ENCODE assay signal across 24 mouse cellular contexts in the genomic region with DNA sequence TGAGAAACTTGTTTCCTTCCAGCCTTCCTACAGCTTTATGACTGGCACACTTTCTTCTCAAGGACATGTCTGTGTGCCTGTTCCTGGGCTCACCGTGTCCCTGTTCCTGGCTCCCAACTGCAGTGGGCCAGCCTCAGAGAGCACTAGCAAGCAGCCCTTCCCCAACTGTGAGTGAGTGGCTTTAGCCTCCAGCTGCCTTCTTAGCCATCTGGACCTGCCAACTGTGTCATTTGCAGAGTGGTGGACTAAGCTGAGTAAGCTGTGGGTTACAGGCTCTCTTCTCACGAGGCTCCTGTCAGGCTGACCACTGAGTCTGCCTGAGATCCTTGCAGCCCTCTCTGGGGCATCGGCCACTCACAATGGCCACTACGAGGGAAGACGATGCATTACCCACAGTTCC. TPM values are rescaled to one million over a fixed set of nuclear protein-coding genes. Genes with fewer than 3 reads are reported as not detected.
DNase-seq lines count a peak whose midpoint lies in the region; ATAC-seq and TF ChIP-seq lines count a peak whose summit lies in the region.
"Had no signal": no experiment of that assay in that cellular context is flagged by ENCODE, and none has a peak within 500 bp of the region (broad histone marks: within the 10 kb centered on the region; RNA-seq: fewer than 3 reads in every experiment).

No protein-coding gene starts in this region.

- no peak for DNase-seq in frontal cortex, postnatal 10 days (ENCODE audit: low spot score in 2 of 2)
- DNase-seq in hindbrain, postnatal 0 days (ENCODE audit: low spot score) = peak; percentile 25
- no peak for DNase-seq in hindbrain, embryonic 11.5 days (ENCODE audit: low spot score)
- DNase-seq in brain, adult 2 months (ENCODE audit: low read depth, low spot score) = peak; percentile 70
- DNase-seq in retina, embryonic 14.5 days (ENCODE audit: low spot score) = peak; percentile 37
- no peak for DNase-seq in thymus, postnatal 36 days
- DNase-seq: adrenal gland, postnatal 14 days; embryo, embryonic 11 days; gastrocnemius, postnatal 10 days; heart, postnatal 10 days; kidney, adult 9 months; kidney, postnatal 10 days; liver, postnatal 0 days; lung, postnatal 36 days had no signal

- H3K4me1 ChIP-seq in hindbrain, postnatal 0 days (ENCODE audit: insufficient read depth, low read length) = no peaks in the 10 kb centered on the region
- no peaks in the 10 kb centered on the region for H3K4me1 ChIP-seq in hindbrain, embryonic 11.5 days (replicated peaks; ENCODE audit: control insufficient read depth, insufficient read depth, low read length)
- H3K4me1 ChIP-seq: embryonic facial prominence, embryonic 12.5 days; forebrain, embryonic 15.5 days; limb, embryonic 13.5 days; liver, embryonic 12.5 days; midbrain, embryonic 12.5 days; neural tube, embryonic 15.5 days had no signal

- H3K27me3 ChIP-seq in hindbrain, postnatal 0 days (ENCODE audit: insufficient read depth, low read length) = no peaks in the 10 kb centered on the region
- no peaks in the 10 kb centered on the region for H3K27me3 ChIP-seq in hindbrain, embryonic 11.5 days (ENCODE audit: control insufficient read depth, insufficient read depth, low read length)
- H3K27me3 ChIP-seq: embryonic facial prominence, embryonic 12.5 days; forebrain, embryonic 15.5 days; limb, embryonic 13.5 days; liver, embryonic 12.5 days; midbrain, embryonic 12.5 days; neural tube, embryonic 15.5 days had no signal

- no peak overlapping the region for H3K4me2 ChIP-seq in hindbrain, postnatal 0 days (ENCODE audit: low read depth, low read length)
- H3K4me2 ChIP-seq in hindbrain, embryonic 11.5 days (replicated peaks; ENCODE audit: low read depth, low read length) = no peak overlapping the region
- H3K4me2 ChIP-seq: embryonic facial prominence, embryonic 12.5 days; forebrain, embryonic 15.5 days; limb, embryonic 13.5 days; liver, embryonic 12.5 days; midbrain, embryonic 12.5 days; neural tube, embryonic 15.5 days had no signal

- peaks cover 31% of the 10 kb centered on the region for H3K36me3 ChIP-seq in hindbrain, postnatal 0 days (ENCODE audit: insufficient read depth, low read length)
- H3K36me3 ChIP-seq in hindbrain, embryonic 11.5 days (ENCODE audit: control insufficient read depth, insufficient read depth, low read length) = no peaks in the 10 kb centered on the region

- H3K4me3 ChIP-seq in hindbrain, postnatal 0 days (ENCODE audit: low read length) = no peak overlapping the region
- H3K4me3 ChIP-seq in hindbrain, embryonic 11.5 days (ENCODE audit: low read depth, low read length) = no peak overlapping the region
- H3K4me3 ChIP-seq: embryonic facial prominence, embryonic 12.5 days; forebrain, embryonic 15.5 days; hindbrain, embryonic 10.5 days; limb, embryonic 13.5 days; liver, embryonic 12.5 days; midbrain, embryonic 12.5 days; neural tube, embryonic 15.5 days had no signal

- WGBS in hindbrain, postnatal 0 days = 65% methylated on average over 5 of the region's 5 CpGs
- WGBS in hindbrain, embryonic 11.5 days = 86% methylated on average over 5 of the region's 5 CpGs

- H3K9me3 ChIP-seq in hindbrain, postnatal 0 days (ENCODE audit: low read length) = no peaks in the 10 kb centered on the region
- H3K9me3 ChIP-seq in hindbrain, embryonic 11.5 days (ENCODE audit: control insufficient read depth, low read length) = no peaks in the 10 kb centered on the region
- H3K9me3 ChIP-seq: embryonic facial prominence, embryonic 12.5 days; forebrain, embryonic 15.5 days; hindbrain, embryonic 10.5 days; limb, embryonic 13.5 days; liver, embryonic 12.5 days; midbrain, embryonic 12.5 days; neural tube, embryonic 15.5 days had no signal

- no peak overlapping the region for H3K9ac ChIP-seq in hindbrain, postnatal 0 days (replicated peaks; ENCODE audit: low read length)
- H3K9ac ChIP-seq in hindbrain, embryonic 11.5 days (ENCODE audit: low read depth, low read length) = no peak overlapping the region
- H3K9ac ChIP-seq: embryonic facial prominence, embryonic 12.5 days; forebrain, embryonic 15.5 days; limb, embryonic 13.5 days; liver, embryonic 12.5 days; liver, postnatal 0 days; midbrain, embryonic 12.5 days; neural tube, embryonic 15.5 days had no signal

- TF ChIP-seq CTCF in hindbrain, postnatal 0 days (IDR thresholded peaks at IDR 0.05; ENCODE audit: low read depth) = no peak

- peak; percentile 53; the same call in 1 of the 2 replicates for ATAC-seq in frontal cortex, adult (ENCODE audit: low TSS enrichment)
- no peak for ATAC-seq in hindbrain, postnatal 0 days
- ATAC-seq in hindbrain, embryonic 11.5 days (ENCODE audit: low FRiP score) = no peak
- ATAC-seq: CD4-positive, CD25-positive, alpha-beta regulatory T cell, adult 4 months; forebrain, embryonic 15.5 days; intestine, postnatal 0 days; liver, embryonic 12.5 days; liver, postnatal 0 days had no signal

- no peak overlapping the region for H3K27ac ChIP-seq in hindbrain, postnatal 0 days
- H3K27ac ChIP-seq in hindbrain, embryonic 11.5 days (ENCODE audit: low read depth, low read length) = no peak overlapping the region
- H3K27ac ChIP-seq: embryonic facial prominence, embryonic 12.5 days; forebrain, embryonic 15.5 days; hindbrain, embryonic 10.5 days; limb, embryonic 13.5 days; liver, embryonic 12.5 days; midbrain, embryonic 12.5 days; neural tube, embryonic 15.5 days had no signal

RNA-seq across cellular contexts. Expression of a gene that starts 42.3 kb away (rescaled TPM):
- 0.07 TPM in 1 of 2 replicates, not detected in the other for total RNA-seq in hindbrain, postnatal 0 days (2014; rRNA removed)
- polyA plus RNA-seq in hindbrain, postnatal 0 days (2015; fragmentation: Nextera tagmentation; extraction: Ambion mirVana) = 0.13 and 0.16 TPM in 2 replicates
- polyA plus RNA-seq in hindbrain, embryonic 11.5 days (2014; fragmentation: Nextera tagmentation; extraction: Ambion mirVana) = 0.14 and 0.17 TPM in 2 replicates

Comparison
In these comparisons a context has a peak if more than half of its experiments do, and no peak if none do; other contexts are left out.
1. DNase-seq: peak in hindbrain, postnatal 0 days (single experiment), brain, adult 2 months (single experiment) and retina, embryonic 14.5 days (single experiment); none in frontal cortex, postnatal 10 days (0 of 2), hindbrain, embryonic 11.5 days (single experiment) and thymus, postnatal 36 days (0 of 2).